ENCODE assay signal across 21 mouse cellular contexts in the genomic region with DNA sequence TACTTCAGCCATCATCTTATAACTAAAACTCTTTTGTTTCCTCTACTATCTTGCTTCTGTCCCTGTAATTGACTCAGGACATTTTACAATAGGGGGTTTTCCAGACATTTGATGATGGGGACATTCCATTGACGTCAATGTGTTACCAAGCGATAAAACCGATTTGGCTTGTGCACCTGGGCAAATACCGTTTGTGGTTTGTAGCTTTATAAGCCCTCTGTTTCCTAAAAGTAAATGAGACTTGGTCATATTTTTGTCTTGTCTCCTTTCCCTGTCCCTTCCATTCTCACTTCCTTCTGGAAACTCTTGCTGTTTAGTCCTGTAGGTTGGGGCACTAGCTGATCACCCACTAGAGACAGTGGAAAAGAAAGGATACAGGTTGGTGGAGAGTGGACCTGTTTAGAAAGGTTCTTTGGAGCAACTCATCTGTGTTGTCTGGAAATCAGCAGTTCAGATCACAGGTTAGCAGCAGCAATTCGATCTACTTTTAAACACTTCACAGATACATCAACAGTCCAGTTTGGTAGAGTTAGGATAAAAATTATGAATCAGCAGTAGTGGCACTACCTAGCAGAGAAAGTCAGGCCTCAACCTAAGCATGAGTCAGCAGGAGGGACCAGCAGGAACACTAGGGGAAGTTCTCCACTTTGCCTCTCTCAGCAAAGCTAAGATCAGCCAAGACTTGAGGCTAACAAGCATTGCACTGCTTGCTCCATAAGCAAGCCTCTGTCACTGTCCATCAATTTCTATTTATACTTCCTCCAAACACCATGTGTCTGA.
A peak's percentile ranks its signal among the peaks of the same experiment; 100 is the strongest.
DNase-seq lines count a peak whose midpoint lies in the region; ATAC-seq and TF ChIP-seq lines count a peak whose summit lies in the region.
"Had no signal": no experiment of that assay in that cellular context is flagged by ENCODE, and none has a peak within 500 bp of the region (broad histone marks: within the 10 kb centered on the region; RNA-seq: fewer than 3 reads in every experiment).

No protein-coding gene starts in this region.

- no peak for TF ChIP-seq RAD21 in MEL (IDR thresholded peaks at IDR 0.05; ENCODE audit: low read depth, low read length)

- no peak overlapping the region for H3K9ac ChIP-seq in MEL (ENCODE audit: control insufficient read depth, low read depth, low read length, poor library complexity, severe bottlenecking)
- H3K9ac ChIP-seq: embryonic facial prominence, embryonic 12.5 days; forebrain, embryonic 13.5 days; forebrain, embryonic 15.5 days; forebrain, postnatal 0 days had no signal

- H3K4me1 ChIP-seq in MEL (ENCODE audit: control insufficient read depth in 1 of 2, insufficient read depth in 2 of 2, low read length in 2 of 2) = no peaks in the 10 kb centered on the region; a peak in 1 of 4 replicates
- H3K4me1 ChIP-seq: embryonic facial prominence, embryonic 10.5 days; embryonic facial prominence, embryonic 12.5 days; forebrain, embryonic 13.5 days; forebrain, embryonic 15.5 days had no signal

- no peaks in the 10 kb centered on the region for H3K9me3 ChIP-seq in MEL (replicated peaks; ENCODE audit: insufficient read depth, low read length)
- H3K9me3 ChIP-seq: embryonic facial prominence, embryonic 12.5 days; forebrain, embryonic 13.5 days; G1E had no signal

- H3K36me3 ChIP-seq in MEL (ENCODE audit: control insufficient read depth in 1 of 2, insufficient read depth in 2 of 2, low read length in 2 of 2) = no peaks in the 10 kb centered on the region
- H3K36me3 ChIP-seq: embryonic facial prominence, embryonic 10.5 days; embryonic facial prominence, embryonic 12.5 days; forebrain, embryonic 15.5 days; G1E had no signal

- DNase-seq in A20 (ENCODE audit: low read depth, low spot score) (peak; percentile 83), MEL (ENCODE audit: low read depth, low spot score) (peak; percentile 30)
- DNase-seq in thymus, postnatal 10 days (ENCODE audit: low spot score in 2 of 2) = no peak
- no peak for DNase-seq in heart, postnatal 10 days
- no peak for DNase-seq in thymus, postnatal 0 days (ENCODE audit: low spot score)
- DNase-seq: adrenal gland, adult 8-10 months; adrenal gland, postnatal 14 days; adrenal gland, postnatal 36 days; cerebellum, adult 11-12 months; cerebellum, adult 2 months; cerebellum, adult 9-10 months; cerebellum, postnatal 10 days; cerebellum, postnatal 25 days; forebrain, postnatal 0 days had no signal

- no peak for TF ChIP-seq POLR2A in MEL (IDR thresholded peaks at IDR 0.05; ENCODE audit: control insufficient read depth in 1 of 2, insufficient read depth in 1 of 2, low read depth in 1 of 2, low read length in 2 of 2, poor library complexity in 1 of 2)

- intact Hi-C loops in heart, postnatal 10 days (cut with DNase I) = no loop called here

- no peak for TF ChIP-seq EP300 in MEL (IDR thresholded peaks at IDR 0.05; ENCODE audit: low read depth in 1 of 2, low read length in 2 of 2)

- no peak overlapping the region for H3K4me3 ChIP-seq in MEL (ENCODE audit: control insufficient read depth in 1 of 2, insufficient read depth in 1 of 2, low read depth in 2 of 2, low read length in 2 of 2)
- H3K4me3 ChIP-seq: embryonic facial prominence, embryonic 10.5 days; embryonic facial prominence, embryonic 12.5 days; forebrain, embryonic 13.5 days; forebrain, embryonic 15.5 days had no signal

- no peaks in the 10 kb centered on the region for H3K79me2 ChIP-seq in MEL (ENCODE audit: control insufficient read depth, insufficient read depth, low read length, poor library complexity)

- H3K27ac ChIP-seq in MEL (ENCODE audit: control insufficient read depth, low read depth, low read length) = no peak overlapping the region
- H3K27ac ChIP-seq: embryonic facial prominence, embryonic 10.5 days; embryonic facial prominence, embryonic 12.5 days; forebrain, embryonic 13.5 days; forebrain, embryonic 15.5 days had no signal

- H3K27me3 ChIP-seq in MEL (ENCODE audit: control insufficient read depth in 1 of 2, insufficient read depth in 2 of 2, low read length in 2 of 2) = no peaks in the 10 kb centered on the region
- H3K27me3 ChIP-seq: embryonic facial prominence, embryonic 12.5 days; forebrain, embryonic 13.5 days; forebrain, embryonic 15.5 days had no signal

- no peak for TF ChIP-seq CTCF in MEL (IDR thresholded peaks at IDR 0.05 in 2 of 3, conservative IDR thresholded peaks at IDR 0.05 in 1 of 3; ENCODE audit: control insufficient read depth in 1 of 3, insufficient read depth in 1 of 3, low read depth in 2 of 3, low read length in 3 of 3, poor library complexity in 1 of 3, severe bottlenecking in 1 of 3)

- ATAC-seq in CD4-positive, CD25-positive, alpha-beta regulatory T cell, adult 4 months = peak; percentile 56
- ATAC-seq in activated CD4-positive, CD25-positive, alpha-beta regulatory T cell, adult 4 months = no peak
- ATAC-seq: forebrain, embryonic 13.5 days; forebrain, embryonic 15.5 days; forebrain, postnatal 0 days had no signal

TF ChIP-seq in MEL, 35 proteins besides CTCF, POLR2A, EP300 and RAD21:
- TF ChIP-seq KAT2A (conservative IDR thresholded peaks at IDR 0.05; ENCODE audit: low read depth, low read length) (no peak), TAL1 (IDR thresholded peaks at IDR 0.05; ENCODE audit: low read length) (no peak), MAZ (IDR thresholded peaks at IDR 0.05; ENCODE audit: low read depth, low read length) (no peak), TCF12 (IDR thresholded peaks at IDR 0.05; ENCODE audit: low read depth, low read length) (no peak), USF1 (IDR thresholded peaks at IDR 0.05; ENCODE audit: low read depth, low read length) (no peak), SIN3A (IDR thresholded peaks at IDR 0.05; ENCODE audit: low read length) (no peak), GABPA (IDR thresholded peaks at IDR 0.05; ENCODE audit: low read depth, low read length) (no peak), ELF1 (IDR thresholded peaks at IDR 0.05; ENCODE audit: low read depth, low read length) (no peak), ZNF384 (IDR thresholded peaks at IDR 0.05; ENCODE audit: low read depth, low read length) (no peak), UBTF (IDR thresholded peaks at IDR 0.05; ENCODE audit: borderline replicate concordance, insufficient read depth, low read depth, low read length) (no peak), MAFK (IDR thresholded peaks at IDR 0.05; ENCODE audit: borderline replicate concordance, low read depth, low read length) (no peak), USF2 (IDR thresholded peaks at IDR 0.05; ENCODE audit: borderline replicate concordance in 1 of 2, insufficient read depth in 1 of 2, low read depth in 1 of 2, low read length in 2 of 2) (no peak), ZKSCAN1 (IDR thresholded peaks at IDR 0.05; ENCODE audit: low read depth, low read length) (no peak), TBP (IDR thresholded peaks at IDR 0.05; ENCODE audit: low read depth, low read length) (no peak)
TF ChIP-seq in MEL: peak in this region for 0.

Comparison
In these comparisons a context has a peak if more than half of its experiments do, and no peak if none do; other contexts are left out.
1. DNase-seq: peak in A20 (single experiment) and MEL (single experiment); none in thymus, postnatal 10 days (0 of 2), heart, postnatal 10 days (0 of 2) and thymus, postnatal 0 days (single experiment).